Mouse (Mus musculus) liver, postnatal 0 days (tissue): ENCODE measurements at regions not wholly inside any gene's neighbourhood (a gene's known extent, or its start where the extent isn't known, plus 50 kb on each side); places are given as distances from the start of the nearest gene placed in this dataset.

ENCODE experiments used
- CTCF ChIP-seq: sonication (generic); IDR thresholded peaks from 2 replicates; pipeline ENCODE4 v1.5.1; 2016; ENCODE audit warnings: antibody characterized with exemption, low read depth
- EP300 ChIP-seq: IDR thresholded peaks from 2 replicates; pipeline ENCODE4 v1.6.1; 2016; ENCODE audit warnings: antibody characterized with exemption, low read depth, mild to moderate bottlenecking

GRCm38 (mm10) chr1:154149431-154150143, 51.4 kb upstream of the Zfp648 start:
- TF ChIP-seq CTCF (no peak), EP300 (no peak)
